29 mouse cellular contexts compared by ENCODE assay signal in genomic region chr11:5790431-5790830, GRCm38 (mm10). TPM values are rescaled to one million over a fixed set of nuclear protein-coding genes. Genes with fewer than 3 reads are reported as not detected.
DNase-seq lines count a peak whose midpoint lies in the region; ATAC-seq and TF ChIP-seq lines count a peak whose summit lies in the region.
"Had no signal": no experiment of that assay in that cellular context is flagged by ENCODE, and none has a peak within 500 bp of the region (broad histone marks: within the 10 kb centered on the region; RNA-seq: fewer than 3 reads in every experiment).

No protein-coding gene starts in this region.

- H3K27me3 ChIP-seq in forebrain, embryonic 11.5 days (ENCODE audit: control insufficient read depth, insufficient read depth, low read length) = no peaks in the 10 kb centered on the region
- no peaks in the 10 kb centered on the region for H3K27me3 ChIP-seq in forebrain, embryonic 12.5 days
- H3K27me3 ChIP-seq in megakaryocyte, embryonic 14.5 days (replicated peaks) = no peaks in the 10 kb centered on the region
- no peaks in the 10 kb centered on the region for H3K27me3 ChIP-seq in G1E (ENCODE audit: insufficient read depth, low read length)
- H3K27me3 ChIP-seq in stomach, embryonic 16.5 days (ENCODE audit: control insufficient read depth, insufficient read depth, low read length) = no peaks in the 10 kb centered on the region
- H3K27me3 ChIP-seq: hindbrain, embryonic 13.5 days; limb, embryonic 15.5 days; midbrain, embryonic 12.5 days; neural tube, embryonic 13.5 days had no signal

- no peak for TF ChIP-seq CTCF in G1E (IDR thresholded peaks at IDR 0.05; ENCODE audit: low read depth, low read length)

- ATAC-seq in forebrain, embryonic 11.5 days (replicated peaks; ENCODE audit: low FRiP score) = no peak
- no peak for ATAC-seq in forebrain, embryonic 12.5 days (ENCODE audit: low FRiP score)
- no peak for ATAC-seq in megakaryocyte, adult 5-6 weeks (ENCODE audit: poor library complexity, severe bottlenecking)
- ATAC-seq in G1E (ENCODE audit: extremely low read depth, insufficient number of reproducible peaks, low FRiP score, poor library complexity, severe bottlenecking) = no peak
- ATAC-seq in stomach, embryonic 16.5 days (ENCODE audit: insufficient read depth, low FRiP score) = no peak
- ATAC-seq: forebrain, embryonic 14.5 days; intestine, embryonic 16.5 days had no signal

- peaks cover 8% of the 10 kb centered on the region; the same call in 1 of the 2 replicates for H3K4me1 ChIP-seq in forebrain, embryonic 11.5 days (replicated peaks; ENCODE audit: control insufficient read depth, insufficient read depth, low read length)
- peaks cover 26% of the 10 kb centered on the region for H3K4me1 ChIP-seq in forebrain, embryonic 12.5 days
- peaks cover 77% of the 10 kb centered on the region for H3K4me1 ChIP-seq in megakaryocyte, embryonic 14.5 days
- peaks cover 50% of the 10 kb centered on the region for H3K4me1 ChIP-seq in G1E (ENCODE audit: insufficient read depth, low read depth, low read length)
- H3K4me1 ChIP-seq in stomach, embryonic 16.5 days (ENCODE audit: control insufficient read depth, insufficient read depth, low read length) = peaks cover 10% of the 10 kb centered on the region

- H3K9ac ChIP-seq in forebrain, embryonic 11.5 days (ENCODE audit: low read length) = no peak overlapping the region
- no peak overlapping the region for H3K9ac ChIP-seq in forebrain, embryonic 12.5 days
- H3K9ac ChIP-seq in stomach, embryonic 16.5 days (ENCODE audit: low read length) = no peak overlapping the region
- H3K9ac ChIP-seq: limb, embryonic 15.5 days; midbrain, embryonic 12.5 days had no signal

- peaks cover 8% of the 10 kb centered on the region; the same call in 1 of the 2 replicates for H3K36me3 ChIP-seq in forebrain, embryonic 11.5 days (ENCODE audit: control insufficient read depth, insufficient read depth, low read length)
- peaks cover 45% of the 10 kb centered on the region for H3K36me3 ChIP-seq in forebrain, embryonic 12.5 days (replicated peaks)
- H3K36me3 ChIP-seq in megakaryocyte, embryonic 14.5 days (replicated peaks; ENCODE audit: low read length) = peaks cover 55% of the 10 kb centered on the region
- H3K36me3 ChIP-seq in G1E (replicated peaks) = peaks cover 63% of the 10 kb centered on the region
- peaks cover 13% of the 10 kb centered on the region; the same call in 1 of the 2 replicates for H3K36me3 ChIP-seq in stomach, embryonic 16.5 days (ENCODE audit: control insufficient read depth, insufficient read depth, low read length)

- no peak overlapping the region for H3K4me3 ChIP-seq in forebrain, embryonic 11.5 days (ENCODE audit: low read depth, low read length)
- no peak overlapping the region for H3K4me3 ChIP-seq in forebrain, embryonic 12.5 days (replicated peaks)
- peak overlapping the region; percentile 28 for H3K4me3 ChIP-seq in megakaryocyte, embryonic 14.5 days (replicated peaks)
- H3K4me3 ChIP-seq in G1E (ENCODE audit: low read depth, low read length) = peak overlapping the region; percentile 98; the same call in 1 of the 2 replicates
- no peak overlapping the region for H3K4me3 ChIP-seq in stomach, embryonic 16.5 days (replicated peaks; ENCODE audit: low read length)
- H3K4me3 ChIP-seq: heart, embryonic 10.5 days; limb, embryonic 10.5 days had no signal

- H3K4me2 ChIP-seq in forebrain, embryonic 11.5 days (ENCODE audit: low read depth, low read length, severe bottlenecking) = no peak overlapping the region
- H3K4me2 ChIP-seq in forebrain, embryonic 12.5 days = no peak overlapping the region
- H3K4me2 ChIP-seq in stomach, embryonic 16.5 days (ENCODE audit: low read depth, low read length) = peak overlapping the region; percentile 88; the same call in 1 of the 2 replicates

- 94% methylated on average over 1 of the region's 1 CpGs for WGBS in forebrain, embryonic 11.5 days
- WGBS in forebrain, embryonic 12.5 days = 96% methylated on average over 1 of the region's 1 CpGs
- 93% methylated on average over 1 of the region's 1 CpGs for WGBS in stomach, embryonic 16.5 days

- no peaks in the 10 kb centered on the region for H3K9me3 ChIP-seq in forebrain, embryonic 11.5 days (ENCODE audit: control insufficient read depth, low read length)
- H3K9me3 ChIP-seq in forebrain, embryonic 12.5 days = no peaks in the 10 kb centered on the region
- H3K9me3 ChIP-seq in megakaryocyte, embryonic 14.5 days = no peaks in the 10 kb centered on the region
- no peaks in the 10 kb centered on the region for H3K9me3 ChIP-seq in G1E (replicated peaks)
- no peaks in the 10 kb centered on the region for H3K9me3 ChIP-seq in stomach, embryonic 16.5 days (replicated peaks; ENCODE audit: control insufficient read depth, low read length)
- H3K9me3 ChIP-seq: heart, embryonic 10.5 days; hindbrain, embryonic 13.5 days; limb, embryonic 10.5 days; limb, embryonic 15.5 days; midbrain, embryonic 12.5 days; neural tube, embryonic 13.5 days had no signal

- H3K27ac ChIP-seq in forebrain, embryonic 11.5 days (ENCODE audit: low read depth, low read length) = no peak overlapping the region
- no peak overlapping the region for H3K27ac ChIP-seq in forebrain, embryonic 12.5 days
- H3K27ac ChIP-seq in stomach, embryonic 16.5 days (ENCODE audit: low read length) = no peak overlapping the region
- H3K27ac ChIP-seq: heart, embryonic 10.5 days; hindbrain, embryonic 13.5 days; limb, embryonic 10.5 days; limb, embryonic 15.5 days; midbrain, embryonic 12.5 days; neural tube, embryonic 13.5 days had no signal

- DNase-seq in forebrain, embryonic 11.5 days (ENCODE audit: low spot score) = peak; percentile 1
- DNase-seq in G1E (ENCODE audit: low spot score) = no peak
- DNase-seq in gastrocnemius, postnatal 4 days (ENCODE audit: low spot score in 2 of 2) = no peak
- DNase-seq: adrenal gland, postnatal 14 days; cerebellum, adult 2 months; cerebellum, postnatal 14 days; gastrocnemius, postnatal 14 days; heart, adult 11 months; heart, postnatal 4 days; kidney, adult 9 months; kidney, postnatal 10 days; layer of hippocampus, postnatal 36 days; lung, adult 2 months; lung, postnatal 10 days; right cerebral cortex, postnatal 4 days; thymus, postnatal 4 days had no signal

RNA-seq across cellular contexts. Expression of gene Dbnl, which starts 2.1 kb away (rescaled TPM):
- polyA plus RNA-seq in forebrain, embryonic 11.5 days (2014; fragmentation: Nextera tagmentation; extraction: Ambion mirVana) = 152 and 157 TPM in 2 replicates
- polyA plus RNA-seq in forebrain, embryonic 12.5 days (2016; fragmentation: Nextera tagmentation; extraction: Ambion mirVana) = 137 and 140 TPM in 2 replicates
- 63.4 and 117 TPM in 2 replicates for polyA plus RNA-seq in megakaryocyte, embryonic 14.5 days (2012; ENCODE audit: insufficient read depth, low replicate concordance)
- 84.5 and 90.0 TPM in 2 replicates for total RNA-seq in megakaryocyte, adult 5-6 weeks (2015)
- 176 and 179 TPM in 2 replicates for total RNA-seq in megakaryocyte, adult 5-6 weeks (2017)
- 36.4 and 39.3 TPM in 2 replicates for total RNA-seq in G1E (2014; fragmentation: Nextera tagmentation)
- total RNA-seq in G1E (2017) = 89.5 and 107 TPM in 2 replicates
- polyA plus RNA-seq in G1E (2012) = 155 and 158 TPM in 2 replicates
- 113 and 124 TPM in 2 replicates for polyA plus RNA-seq in stomach, embryonic 16.5 days (2015; fragmentation: Nextera tagmentation; extraction: Ambion mirVana)
- total RNA-seq in gastrocnemius, postnatal 4 days (2021) = 10 to 100 TPM; 35.0 to 39.3 TPM

RNA-seq across cellular contexts. Expression of gene Pgam2, which starts 13.1 kb away (rescaled TPM):
- 5.3 and 6.5 TPM in 2 replicates for polyA plus RNA-seq in forebrain, embryonic 11.5 days (2014; fragmentation: Nextera tagmentation; extraction: Ambion mirVana)
- polyA plus RNA-seq in forebrain, embryonic 12.5 days (2016; fragmentation: Nextera tagmentation; extraction: Ambion mirVana) = 2.5 and 3.7 TPM in 2 replicates
- polyA plus RNA-seq in megakaryocyte, embryonic 14.5 days (2012; ENCODE audit: insufficient read depth, low replicate concordance) = not detected in 2 replicates
- not detected in 2 replicates for total RNA-seq in megakaryocyte, adult 5-6 weeks (2015)
- total RNA-seq in megakaryocyte, adult 5-6 weeks (2017) = not detected in 2 replicates
- total RNA-seq in G1E (2014; fragmentation: Nextera tagmentation) = 1.6 and 1.8 TPM in 2 replicates
- 0.22 TPM in 1 of 2 replicates, not detected in the other for total RNA-seq in G1E (2017)
- 1.5 and 2.6 TPM in 2 replicates for polyA plus RNA-seq in G1E (2012)
- polyA plus RNA-seq in stomach, embryonic 16.5 days (2015; fragmentation: Nextera tagmentation; extraction: Ambion mirVana) = 5.4 and 78.0 TPM in 2 replicates
- 1,000 to 10,000 TPM; 1,561 to 1,711 TPM for total RNA-seq in gastrocnemius, postnatal 4 days (2021)
- total RNA-seq: adrenal gland, postnatal 14 days had no signal
- polyA plus RNA-seq: erythroblast, embryonic 14.5 days had no signal

RNA-seq across cellular contexts. Expression of gene Urgcp, which starts 28.3 kb away (rescaled TPM):
- polyA plus RNA-seq in forebrain, embryonic 11.5 days (2014; fragmentation: Nextera tagmentation; extraction: Ambion mirVana) = 19.1 and 20.1 TPM in 2 replicates
- 24.8 and 26.2 TPM in 2 replicates for polyA plus RNA-seq in forebrain, embryonic 12.5 days (2016; fragmentation: Nextera tagmentation; extraction: Ambion mirVana)
- polyA plus RNA-seq in megakaryocyte, embryonic 14.5 days (2012; ENCODE audit: insufficient read depth, low replicate concordance) = 6.8 and 10.2 TPM in 2 replicates
- 4.1 and 4.5 TPM in 2 replicates for total RNA-seq in megakaryocyte, adult 5-6 weeks (2015)
- total RNA-seq in megakaryocyte, adult 5-6 weeks (2017) = 7.5 and 8.7 TPM in 2 replicates
- total RNA-seq in G1E (2014; fragmentation: Nextera tagmentation) = 6.8 and 7.2 TPM in 2 replicates
- 7.9 and 8.2 TPM in 2 replicates for total RNA-seq in G1E (2017)
- 8.7 and 8.9 TPM in 2 replicates for polyA plus RNA-seq in G1E (2012)
- 24.9 and 25.3 TPM in 2 replicates for polyA plus RNA-seq in stomach, embryonic 16.5 days (2015; fragmentation: Nextera tagmentation; extraction: Ambion mirVana)
- 10 to 100 TPM; 40.0 to 40.8 TPM for total RNA-seq in gastrocnemius, postnatal 4 days (2021)

RNA-seq across cellular contexts. Expression of gene Polm, which starts 47.4 kb away (rescaled TPM):
- polyA plus RNA-seq in forebrain, embryonic 11.5 days (2014; fragmentation: Nextera tagmentation; extraction: Ambion mirVana) = 8.8 and 8.9 TPM in 2 replicates
- 7.7 and 8.4 TPM in 2 replicates for polyA plus RNA-seq in forebrain, embryonic 12.5 days (2016; fragmentation: Nextera tagmentation; extraction: Ambion mirVana)
- 2.3 and 4.2 TPM in 2 replicates for polyA plus RNA-seq in megakaryocyte, embryonic 14.5 days (2012; ENCODE audit: insufficient read depth, low replicate concordance)
- total RNA-seq in megakaryocyte, adult 5-6 weeks (2015) = 10.4 and 10.7 TPM in 2 replicates
- 6.0 and 8.8 TPM in 2 replicates for total RNA-seq in megakaryocyte, adult 5-6 weeks (2017)
- total RNA-seq in G1E (2014; fragmentation: Nextera tagmentation) (32.1 and 38.3 TPM in 2 replicates), G1E (2017) (15.4 and 16.6 TPM in 2 replicates)
- 38.2 and 48.7 TPM in 2 replicates for polyA plus RNA-seq in G1E (2012)
- 9.6 and 10.1 TPM in 2 replicates for polyA plus RNA-seq in stomach, embryonic 16.5 days (2015; fragmentation: Nextera tagmentation; extraction: Ambion mirVana)
- 1 to 10 TPM; 8.4 to 8.9 TPM for total RNA-seq in gastrocnemius, postnatal 4 days (2021)

Comparison
In these comparisons a context has a peak if more than half of its experiments do, and no peak if none do; other contexts are left out.
1. H3K4me3 ChIP-seq: peak in megakaryocyte, embryonic 14.5 days (single experiment) and G1E (single experiment); none in forebrain, embryonic 11.5 days (single experiment), forebrain, embryonic 12.5 days (single experiment) and stomach, embryonic 16.5 days (single experiment).